Mouse (Mus musculus) limb, embryonic 13.5 days (tissue): ENCODE measurements around the gene Ftl1. TPM values are rescaled to one million over a fixed set of nuclear protein-coding genes. Genes with fewer than 3 reads are reported as not detected.
"Not testable (repeated sequence)": the region's sequence is repeated elsewhere in the genome, so short reads cannot be mapped to it uniquely, and the experiment has no call there.

ENCODE experiments used
- ATAC-seq: fragments of 200-750 bp; cut with Nextera tagmentation; 2 replicates; pipeline ENCODE4 v1.8.0; 2017; ENCODE audit warnings: low read depth, moderate number of reproducible peaks, moderate TSS enrichment; ENCODE audit not compliant: low FRiP score
- H3K27ac ChIP-seq: fragments of 300-500 bp; sonication (generic); 2 replicates; pipeline ENCODE4 v1.5.1; 2015; ENCODE audit warnings: inconsistent platforms, mild to moderate bottlenecking, moderate library complexity
- H3K27me3 ChIP-seq: fragments of 300-500 bp; sonication (generic); 2 replicates; pipeline ENCODE4 v1.6.1; 2015; ENCODE audit warnings: mild to moderate bottlenecking, inconsistent platforms
- H3K36me3 ChIP-seq: fragments of 300-500 bp; sonication (generic); 2 replicates; pipeline ENCODE4 v1.6.1; 2015; ENCODE audit warnings: inconsistent platforms, mild to moderate bottlenecking, moderate library complexity
- H3K4me1 ChIP-seq: fragments of 300-500 bp; sonication (generic); 2 replicates; pipeline ENCODE4 v1.6.1; 2015; ENCODE audit warnings: inconsistent platforms
- H3K4me2 ChIP-seq: fragments of 300-500 bp; sonication (generic); replicated peaks from 2 replicates; pipeline ENCODE4 v1.6.1; 2015; ENCODE audit warnings: inconsistent platforms, mild to moderate bottlenecking, moderate library complexity
- H3K4me3 ChIP-seq: fragments of 300-500 bp; sonication (generic); 2 replicates; pipeline ENCODE4 v1.5.1; 2015; ENCODE audit warnings: moderate library complexity, mild to moderate bottlenecking, inconsistent platforms
- H3K9ac ChIP-seq: fragments of 300-500 bp; sonication (generic); 2 replicates; pipeline ENCODE4 v1.6.1; 2015; ENCODE audit warnings: mild to moderate bottlenecking, inconsistent platforms
- H3K9me3 ChIP-seq: fragments of 300-500 bp; sonication (generic); 2 replicates; pipeline ENCODE4 v1.6.1; 2016; ENCODE audit warnings: inconsistent platforms
- WGBS: fragments of 180-500 bp; shearing (Covaris S2); methylation state at CpG from one replicate; pipeline ENCODE4 v1.1.7; 2015; 5-methylcytosine and 5-hydroxymethylcytosine counted together
- polyA plus RNA-seq: library from polyadenylated mRNA; unstranded; fragments of >200 nt; fragmentation: Nextera tagmentation; extraction: Ambion mirVana; gene quantifications from 2 replicates; pipeline ENCODE4 v1.2.1, GENCODE M21; 2015

The Ftl1 gene
- polyA plus RNA-seq, 1 experiment from 2014 or later, result 5,430 TPM

DNA sequence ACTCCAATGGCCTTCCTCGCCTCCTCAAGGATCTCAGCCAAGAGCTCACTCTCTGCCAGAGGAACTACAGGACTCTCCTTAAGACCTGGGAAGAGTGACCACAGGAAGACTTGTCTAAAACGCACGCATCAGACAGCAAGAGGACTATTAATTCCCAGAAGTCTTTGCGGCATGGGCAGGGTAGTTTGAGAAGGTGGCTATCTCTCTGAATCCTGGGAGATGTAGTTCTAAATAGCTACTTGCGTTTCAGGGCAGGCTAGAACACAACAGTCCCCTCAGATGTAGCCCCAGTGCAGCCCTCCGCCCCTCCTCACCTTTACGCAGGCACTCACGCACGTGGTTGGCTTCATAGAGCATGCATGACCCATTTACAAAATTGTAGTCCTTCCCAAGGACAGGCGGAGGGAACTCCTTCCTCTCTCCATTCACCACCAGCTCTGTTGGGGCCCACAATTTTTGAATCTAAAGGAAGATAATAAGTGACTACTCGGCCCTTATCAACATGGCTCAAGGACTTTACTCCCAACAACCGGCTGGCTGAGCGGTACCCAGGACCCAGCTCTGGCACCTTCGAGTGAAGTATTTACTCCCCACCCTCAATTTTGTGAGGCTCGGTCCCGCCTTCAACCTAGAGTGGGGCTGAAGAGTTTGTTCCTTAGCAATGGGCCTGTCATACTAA, 15.7 kb upstream of the Ftl1 start:
- H3K9ac ChIP-seq, result peak overlapping the region; percentile 48

DNA sequence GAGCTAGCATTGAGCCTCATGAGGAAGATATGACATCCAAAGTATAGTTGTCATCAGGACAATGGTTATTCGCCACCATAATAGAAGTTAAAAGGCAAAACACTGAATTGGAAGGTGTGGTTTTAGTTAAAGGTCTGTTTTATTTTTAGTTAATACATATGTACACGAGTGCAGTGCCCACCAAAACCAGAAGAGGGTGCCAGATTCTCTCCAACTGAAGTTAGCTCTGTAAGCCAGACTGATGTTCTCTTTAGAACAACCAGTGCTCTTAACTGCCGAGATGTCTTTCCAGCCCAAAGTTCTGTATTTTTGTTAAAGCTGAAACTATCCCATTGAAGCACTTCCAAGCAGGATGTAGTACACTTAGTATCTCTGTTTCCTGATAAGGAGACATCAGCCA, 11.2 kb upstream of the Ftl1 start:
- no peaks in the 10 kb centered on the region for H3K9me3 ChIP-seq
- peaks cover 9% of the 10 kb centered on the region for H3K4me1 ChIP-seq
- 6% methylated on average over 3 of the region's 3 CpGs for WGBS
- H3K4me3 ChIP-seq, result no peak overlapping the region
- no peaks in the 10 kb centered on the region for H3K36me3 ChIP-seq
- H3K27me3 ChIP-seq, result no peaks in the 10 kb centered on the region
- no peak for ATAC-seq
- H3K4me2 ChIP-seq, result no peak overlapping the region
- H3K27ac ChIP-seq, result no peak overlapping the region
- no peak overlapping the region for H3K9ac ChIP-seq

More for the DNA sequence above, 15.7 kb upstream of the Ftl1 start:
- no peak for ATAC-seq
- H3K36me3 ChIP-seq, result no peaks in the 10 kb centered on the region
- H3K4me2 ChIP-seq, result peak overlapping the region; percentile 51
- no peaks in the 10 kb centered on the region for H3K9me3 ChIP-seq
- H3K27me3 ChIP-seq, result no peaks in the 10 kb centered on the region
- no peak overlapping the region for H3K27ac ChIP-seq
- H3K4me1 ChIP-seq, result 0 out of 2 replicates have a peak, but pooled peaks cover 3% of the 10 kb centered on the region
- peak overlapping the region; percentile 24 for H3K4me3 ChIP-seq
- 64% methylated on average over 16 of the region's 16 CpGs for WGBS

DNA sequence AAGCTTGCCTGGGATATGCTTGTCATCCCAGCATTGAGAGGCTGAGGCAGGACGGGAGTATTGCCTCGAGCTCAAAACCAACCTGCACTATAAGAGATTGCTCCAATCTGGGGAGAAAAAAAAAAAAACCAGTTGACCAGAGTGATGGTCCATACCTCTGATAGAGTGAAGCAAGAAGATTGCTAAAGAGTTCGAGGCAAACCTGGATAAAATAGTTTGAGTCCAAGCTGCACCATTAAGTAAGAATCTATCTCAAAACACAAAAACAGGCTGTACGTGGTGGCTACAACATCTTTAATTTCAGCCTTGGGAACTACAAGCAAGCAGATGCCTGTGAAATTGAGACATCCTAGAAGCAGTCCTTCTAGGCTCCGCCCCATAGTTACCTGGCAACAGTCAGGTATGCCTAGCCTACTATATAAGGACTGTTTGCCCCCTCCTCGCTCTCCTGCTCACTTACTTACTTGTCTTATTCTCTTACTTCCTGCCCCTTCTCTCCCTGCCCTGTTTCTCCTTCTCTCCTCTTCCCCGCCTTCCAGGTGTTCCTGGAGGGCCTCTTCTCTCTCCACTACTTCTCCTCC, 7.5 kb upstream of the Ftl1 start:
- H3K4me3 ChIP-seq, result peak overlapping the region; percentile 85
- peak overlapping the region; percentile 70 for H3K4me2 ChIP-seq
- H3K36me3 ChIP-seq, result peaks cover 35% of the 10 kb centered on the region
- H3K27me3 ChIP-seq, result no peaks in the 10 kb centered on the region
- peak overlapping the region; percentile 43; the same call in 1 of the 2 replicates for H3K9ac ChIP-seq
- H3K4me1 ChIP-seq, result peaks cover 15% of the 10 kb centered on the region
- no peaks in the 10 kb centered on the region for H3K9me3 ChIP-seq
- H3K27ac ChIP-seq, result no peak overlapping the region
- 25% methylated on average over 7 of the region's 7 CpGs for WGBS
- no peak for ATAC-seq

DNA sequence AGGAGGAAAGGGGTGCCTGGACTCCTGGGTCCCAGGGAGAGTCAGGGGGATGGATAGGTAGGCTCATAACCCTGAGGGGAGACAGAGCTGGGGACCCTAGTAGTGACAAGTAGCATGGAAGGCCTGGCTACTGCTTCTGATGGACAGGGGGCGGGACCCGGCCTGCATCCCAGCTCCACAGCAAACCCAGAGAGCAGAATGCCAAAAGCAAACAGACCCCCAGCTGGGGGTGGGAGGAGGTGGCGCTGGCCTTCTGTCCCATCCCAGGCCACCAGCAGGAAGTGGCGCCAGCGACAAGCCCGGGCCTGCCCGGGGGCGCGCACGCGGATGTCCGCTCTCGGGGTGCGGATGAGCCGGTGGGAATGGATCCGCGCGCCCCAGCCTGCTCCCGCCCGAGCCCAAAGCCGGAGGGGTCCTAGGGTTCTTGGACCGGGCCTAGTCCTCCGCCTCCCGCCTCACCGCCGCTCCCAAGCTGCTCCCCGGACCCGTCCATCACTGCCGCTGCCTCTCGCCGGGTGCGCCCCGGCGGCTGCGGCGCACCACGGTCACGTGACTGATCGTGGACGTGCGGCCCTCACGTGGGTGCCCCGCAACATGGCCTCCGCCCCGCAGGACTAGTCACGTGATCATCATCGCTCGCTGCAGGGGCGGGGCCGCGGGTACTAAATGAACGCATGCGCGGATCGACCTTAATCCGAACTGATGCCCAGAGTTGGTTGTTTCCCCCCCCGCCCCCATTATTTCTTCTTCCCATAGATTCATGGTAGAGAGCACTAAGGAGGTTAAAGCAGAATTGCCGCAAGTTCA, 6.8 kb upstream of the Ftl1 start, which contains the start of gene Bax:
Gene Bax, minus strand, starts transcription at position 616 of the 807 bp plus-strand sequence.
- no peaks in the 10 kb centered on the region for H3K27me3 ChIP-seq
- H3K27ac ChIP-seq, result peak within 1 kb of the TSS; percentile 44; the same call in 1 of the 2 replicates
- ATAC-seq, result peak; percentile 76
- peaks cover 40% of the 10 kb centered on the region for H3K36me3 ChIP-seq
- H3K4me3 ChIP-seq, result peak within 1 kb of the TSS; percentile 85
- under 1% methylated on average over 58 of the region's 58 CpGs for WGBS
- no peaks in the 10 kb centered on the region for H3K9me3 ChIP-seq
- H3K4me2 ChIP-seq, result peak within 1 kb of the TSS; percentile 70
- peak within 1 kb of the TSS; percentile 83 for H3K9ac ChIP-seq
- peaks cover 19% of the 10 kb centered on the region for H3K4me1 ChIP-seq

DNA sequence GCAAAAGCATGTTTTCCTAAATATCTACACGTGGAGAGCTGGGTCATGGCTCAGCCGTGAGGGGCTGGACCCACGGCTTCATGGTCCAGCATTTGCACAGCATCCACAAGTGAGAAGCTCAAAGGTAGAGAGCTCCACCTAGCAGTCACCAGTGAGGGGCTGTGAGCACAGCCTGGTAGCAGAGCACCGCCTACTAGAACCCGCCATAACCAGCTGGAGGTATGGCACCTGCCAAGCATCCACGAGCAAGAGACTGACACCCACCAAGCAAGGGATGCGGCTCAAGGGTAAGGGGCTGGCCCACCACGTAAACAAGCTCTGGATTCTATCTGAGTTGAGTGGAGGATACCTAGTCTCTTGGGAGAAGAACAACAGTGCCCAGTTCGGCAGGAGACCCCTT, 5.9 kb upstream of the Ftl1 start:
- H3K36me3 ChIP-seq, result peaks cover 41% of the 10 kb centered on the region
- WGBS, result 82% methylated on average over 9 of the region's 9 CpGs
- no peaks in the 10 kb centered on the region for H3K9me3 ChIP-seq
- H3K4me2 ChIP-seq, result peak overlapping the region; percentile 70
- ATAC-seq, result no peak
- no peak overlapping the region for H3K27ac ChIP-seq
- peak overlapping the region; percentile 85 for H3K4me3 ChIP-seq
- peaks cover 27% of the 10 kb centered on the region for H3K4me1 ChIP-seq
- peak overlapping the region; percentile 83 for H3K9ac ChIP-seq
- H3K27me3 ChIP-seq, result no peaks in the 10 kb centered on the region

DNA sequence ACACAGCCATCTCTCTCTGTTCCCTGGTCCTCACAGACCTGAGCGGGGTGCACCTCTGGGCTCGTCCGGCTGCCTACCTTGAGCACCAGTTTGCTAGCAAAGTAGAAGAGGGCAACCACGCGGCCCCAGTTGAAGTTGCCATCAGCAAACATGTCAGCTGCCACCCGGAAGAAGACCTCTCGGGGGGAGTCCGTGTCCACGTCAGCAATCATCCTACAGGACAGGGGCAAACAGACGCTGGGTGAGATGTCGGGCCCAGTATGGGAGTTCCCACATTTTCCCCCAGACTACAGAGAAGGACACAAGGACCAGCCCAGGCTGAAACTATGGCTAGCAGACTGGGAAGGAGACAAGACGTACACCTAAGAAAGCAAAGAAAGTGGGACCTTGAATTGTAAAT, 5.4 kb upstream of the Ftl1 start:
- Histone ChIP-seq H3K4me1 (peaks cover 31% of the 10 kb centered on the region), H3K4me2 (peak overlapping the region; percentile 70; the same call in 1 of the 2 replicates), H3K27ac (no peak overlapping the region), H3K9ac (peak overlapping the region; percentile 83), H3K4me3 (peak overlapping the region; percentile 85; the same call in 1 of the 2 replicates), H3K9me3 (no peaks in the 10 kb centered on the region), H3K36me3 (peaks cover 41% of the 10 kb centered on the region), H3K27me3 (no peaks in the 10 kb centered on the region)
- whole genome bisulfite sequencing, result 96% methylated on average over 12 of the region's 12 CpGs
- no peak for ATAC-seq

DNA sequence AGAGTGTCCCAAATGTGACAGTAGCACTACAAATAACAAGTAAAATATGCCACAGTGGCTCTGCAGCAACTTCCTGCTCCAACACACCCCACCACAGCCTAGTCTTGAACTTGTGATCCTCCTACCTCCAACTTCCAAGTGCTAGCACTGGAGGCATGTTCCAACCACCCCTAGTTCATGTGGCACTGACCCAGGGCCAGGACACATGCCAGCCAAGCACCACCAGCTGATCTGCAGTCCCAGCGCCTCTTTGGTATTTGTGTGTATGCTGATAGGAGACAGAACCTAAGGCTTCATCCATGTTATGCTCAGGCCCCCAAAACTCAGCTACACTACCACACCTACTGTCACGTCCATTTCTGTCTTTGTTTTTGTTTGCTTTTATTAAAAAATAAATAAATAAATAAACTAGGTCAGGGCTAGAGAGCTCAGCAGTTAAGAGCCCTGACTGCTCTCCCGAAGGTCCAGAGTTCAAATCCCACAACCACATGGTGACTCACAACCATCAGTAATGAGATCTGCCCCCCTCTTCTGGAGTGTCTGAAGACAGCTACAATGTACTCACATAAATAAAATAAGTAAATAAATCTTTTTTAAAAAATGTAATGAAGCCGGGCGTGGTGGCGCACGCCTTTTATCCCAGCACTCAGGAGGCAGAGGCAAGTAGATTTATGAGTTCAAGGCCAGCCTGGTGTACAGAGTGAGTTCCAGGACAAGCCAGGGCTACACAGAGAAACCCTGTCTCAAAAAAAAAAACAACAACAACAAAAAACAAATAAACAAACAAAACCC, 4.5 kb upstream of the Ftl1 start:
- Histone ChIP-seq H3K4me2 (no peak overlapping the region), H3K4me1 (peaks cover 33% of the 10 kb centered on the region), H3K9me3 (no peaks in the 10 kb centered on the region), H3K36me3 (peaks cover 41% of the 10 kb centered on the region), H3K27ac (no peak overlapping the region), H3K9ac (no peak overlapping the region), H3K27me3 (no peaks in the 10 kb centered on the region), H3K4me3 (no peak overlapping the region)
- ATAC-seq, result no peak
- 92% methylated on average over 7 of the region's 7 CpGs for WGBS

DNA sequence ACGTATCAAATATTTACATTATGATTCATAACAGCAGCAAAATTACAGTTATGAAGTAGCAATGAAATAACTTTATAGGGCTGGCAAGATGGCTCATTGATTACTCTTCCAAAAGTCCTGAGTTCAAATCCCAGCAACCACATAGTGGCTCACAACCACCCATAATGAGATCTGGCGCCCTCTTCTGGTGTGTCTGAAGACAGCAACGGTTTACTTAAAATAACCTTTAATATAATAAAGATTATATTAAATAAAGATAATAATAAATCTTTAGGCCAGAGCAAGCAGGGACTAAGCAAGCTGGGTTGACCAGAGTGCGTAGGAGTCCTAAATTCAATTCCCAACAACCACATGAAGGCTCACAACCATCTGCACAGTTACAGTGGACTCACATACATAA, 3.2 kb upstream of the Ftl1 start:
- not testable (repeated sequence) for H3K4me2 ChIP-seq, H3K27me3 ChIP-seq, H3K9me3 ChIP-seq, H3K4me3 ChIP-seq, ATAC-seq, H3K27ac ChIP-seq, H3K9ac ChIP-seq
- 76% methylated on average over 4 of the region's 4 CpGs for WGBS
- Histone ChIP-seq H3K4me1 (peaks cover 38% of the 10 kb centered on the region), H3K36me3 (peaks cover 49% of the 10 kb centered on the region)

DNA sequence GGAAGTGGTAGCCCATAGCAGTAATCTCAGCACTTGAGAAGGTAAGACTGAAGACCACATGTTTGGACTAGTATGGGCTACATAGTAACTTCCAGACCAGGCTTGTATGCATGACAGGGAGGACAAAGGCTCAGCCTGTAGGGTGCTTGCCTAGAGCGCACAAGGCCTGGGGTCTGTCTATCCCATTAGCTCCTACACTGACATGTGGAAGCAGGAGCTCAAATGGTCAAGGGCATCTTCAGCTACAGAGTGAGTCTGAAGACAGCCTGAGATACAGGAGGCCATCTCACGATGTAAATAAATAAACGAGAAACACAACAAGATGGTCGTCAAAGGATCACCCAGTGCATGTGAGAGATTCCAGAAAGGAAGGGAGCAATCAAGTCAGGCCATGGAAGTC, 2.6 kb upstream of the Ftl1 start:
- H3K9ac ChIP-seq, result no peak overlapping the region
- H3K9me3 ChIP-seq, result no peaks in the 10 kb centered on the region
- 78% methylated on average over 4 of the region's 4 CpGs for WGBS
- H3K4me3 ChIP-seq, result no peak overlapping the region
- H3K4me2 ChIP-seq, result no peak overlapping the region
- peaks cover 42% of the 10 kb centered on the region for H3K4me1 ChIP-seq
- no peak overlapping the region for H3K27ac ChIP-seq
- peaks cover 54% of the 10 kb centered on the region for H3K36me3 ChIP-seq
- ATAC-seq, result no peak
- no peaks in the 10 kb centered on the region for H3K27me3 ChIP-seq

DNA sequence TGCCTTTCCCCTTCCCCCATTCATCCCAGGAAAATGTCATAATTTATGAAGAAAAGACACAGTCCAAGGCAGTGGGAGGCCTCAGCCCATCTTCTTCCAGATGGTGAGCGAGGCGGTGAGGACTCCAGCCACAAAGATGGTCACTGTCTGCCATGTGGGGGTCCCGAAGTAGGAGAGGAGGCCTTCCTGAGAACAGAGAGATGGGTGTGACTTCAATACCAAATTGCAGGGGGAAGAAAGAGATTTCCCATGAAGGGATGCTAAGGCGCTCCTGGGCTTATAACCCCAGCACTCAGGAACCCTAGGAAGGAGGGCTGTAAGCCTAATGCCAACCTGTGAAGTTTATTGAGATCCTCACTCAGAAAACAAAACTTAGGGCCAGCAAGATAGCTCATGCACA, 2.1 kb upstream of the Ftl1 start:
- peaks cover 44% of the 10 kb centered on the region for H3K4me1 ChIP-seq
- H3K4me3 ChIP-seq, result no peak overlapping the region
- peaks cover 60% of the 10 kb centered on the region for H3K36me3 ChIP-seq
- H3K27me3 ChIP-seq, result no peaks in the 10 kb centered on the region
- H3K27ac ChIP-seq, result no peak overlapping the region; the same call in 1 of the 2 replicates
- no peak overlapping the region for H3K9ac ChIP-seq
- WGBS, result 89% methylated on average over 4 of the region's 4 CpGs
- no peak for ATAC-seq
- no peak overlapping the region for H3K4me2 ChIP-seq
- no peaks in the 10 kb centered on the region for H3K9me3 ChIP-seq

DNA sequence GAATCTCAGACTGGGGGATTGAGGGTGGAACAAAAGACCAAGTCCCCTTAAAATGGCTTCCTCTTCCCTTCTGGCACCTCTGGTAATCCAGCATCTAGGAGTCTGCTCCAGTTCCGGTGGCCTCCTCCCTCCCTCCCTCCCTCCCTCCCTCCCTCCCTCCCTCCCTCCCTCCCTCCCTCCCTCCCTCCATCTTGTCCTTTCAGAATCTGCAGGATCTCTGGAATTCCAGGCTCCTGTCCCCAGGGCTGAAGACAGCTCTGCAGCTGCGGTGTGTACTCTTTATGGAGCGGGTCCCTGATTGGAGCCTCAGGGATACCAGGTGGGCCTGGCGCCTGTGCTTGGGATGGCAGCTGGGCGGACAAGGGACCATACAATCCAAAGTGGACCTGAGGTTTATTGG, 1.6 kb upstream of the Ftl1 start:
- WGBS, result 67% methylated on average over 4 of the region's 5 CpGs
- peaks cover 49% of the 10 kb centered on the region for H3K4me1 ChIP-seq
- H3K4me3 ChIP-seq, result no peak overlapping the region
- no peak overlapping the region for H3K9ac ChIP-seq
- H3K4me2 ChIP-seq, result peak overlapping the region; percentile 66; the same call in 1 of the 2 replicates
- no peak for ATAC-seq
- peak overlapping the region; percentile 85 for H3K27ac ChIP-seq
- peaks cover 62% of the 10 kb centered on the region for H3K36me3 ChIP-seq
- H3K9me3 ChIP-seq, result no peaks in the 10 kb centered on the region
- no peaks in the 10 kb centered on the region for H3K27me3 ChIP-seq
